33 mouse cellular contexts compared by ENCODE assay signal in genomic region chr3:122490574-122490973, GRCm38 (mm10).
DNase-seq lines count a peak whose midpoint lies in the region; ATAC-seq and TF ChIP-seq lines count a peak whose summit lies in the region.
"Had no signal": no experiment of that assay in that cellular context is flagged by ENCODE, and none has a peak within 500 bp of the region (broad histone marks: within the 10 kb centered on the region; RNA-seq: fewer than 3 reads in every experiment).

No protein-coding gene starts in this region.

- no peak for TF ChIP-seq POLR2A in cortical plate, adult 2 months (IDR thresholded peaks at IDR 0.05; ENCODE audit: extremely low read depth, insufficient read depth, low read length)

- 56% methylated on average over 6 of the region's 6 CpGs for WGBS in forebrain, postnatal 0 days
- WGBS in forebrain, embryonic 16.5 days: 61% methylated on average over 6 of the region's 6 CpGs

- ATAC-seq in forebrain, postnatal 0 days: peak; percentile 11; the same call in 1 of the 2 replicates
- ATAC-seq in forebrain, embryonic 16.5 days: no peak
- ATAC-seq: forebrain, embryonic 15.5 days; hindbrain, embryonic 16.5 days; Patski had no signal

- intact Hi-C loops in left cerebral cortex, adult 2 months (cut with DNase I): loop anchor here (2.0 kb wide), 1 partner anchor 16 kb away; no protein-coding TSS in a partner anchor
- intact Hi-C loops in left cerebral cortex, postnatal 4 days (cut with DNase I): no loop called here

- H3K9me3 ChIP-seq in forebrain, postnatal 0 days (ENCODE audit: low read length): no peaks in the 10 kb centered on the region
- H3K9me3 ChIP-seq in forebrain, embryonic 16.5 days (ENCODE audit: control insufficient read depth, low read length): no peaks in the 10 kb centered on the region
- H3K9me3 ChIP-seq: embryonic facial prominence, embryonic 10.5 days; embryonic facial prominence, embryonic 13.5 days; forebrain, embryonic 12.5 days; forebrain, embryonic 15.5 days; G1E; heart, embryonic 12.5 days; heart, embryonic 15.5 days; hindbrain, embryonic 10.5 days; hindbrain, embryonic 13.5 days had no signal

- H3K36me3 ChIP-seq in forebrain, postnatal 0 days (ENCODE audit: insufficient read depth): no peaks in the 10 kb centered on the region
- no peaks in the 10 kb centered on the region for H3K36me3 ChIP-seq in forebrain, embryonic 16.5 days (ENCODE audit: control insufficient read depth, insufficient read depth)
- H3K36me3 ChIP-seq: embryonic facial prominence, embryonic 10.5 days; embryonic facial prominence, embryonic 13.5 days; forebrain, embryonic 12.5 days; forebrain, embryonic 15.5 days; G1E; heart, embryonic 12.5 days; heart, embryonic 15.5 days; hindbrain, embryonic 10.5 days; hindbrain, embryonic 13.5 days had no signal

- H3K27me3 ChIP-seq in forebrain, postnatal 0 days (ENCODE audit: insufficient read depth, low read length): no peaks in the 10 kb centered on the region
- no peaks in the 10 kb centered on the region for H3K27me3 ChIP-seq in forebrain, embryonic 16.5 days (replicated peaks; ENCODE audit: control insufficient read depth, insufficient read depth, low read length)
- H3K27me3 ChIP-seq: CH12.LX; forebrain, embryonic 12.5 days; forebrain, embryonic 15.5 days; hindbrain, embryonic 13.5 days; Patski had no signal

- no peak for DNase-seq in forebrain, postnatal 0 days
- peak in 1 of 2 experiments; percentile 54 for DNase-seq in left cerebral cortex, adult 2 months (ENCODE audit: extremely low spot score in 1 of 2, low spot score in 2 of 2)
- no peak for DNase-seq in left cerebral cortex, postnatal 4 days
- DNase-seq in right cerebral cortex, adult 18-20 months: peak; percentile 68
- no peak for DNase-seq in right cerebral cortex, postnatal 14 days
- no peak for DNase-seq in layer of hippocampus, adult 18-20 months (ENCODE audit: low spot score in 2 of 2)
- DNase-seq: adrenal gland, postnatal 10 days; adrenal gland, postnatal 36 days; B cell, adult 2 months; cerebellum, adult 11 months; cerebellum, adult 2 months; cerebellum, adult 9-11 months; cerebellum, postnatal 25 days; embryo, embryonic 11 days; gastrocnemius, postnatal 25 days; heart, adult 18-20 months; heart, postnatal 10 days; heart, postnatal 36 days had no signal

- H3K27ac ChIP-seq in forebrain, postnatal 0 days (ENCODE audit: low read depth, low read length): no peak overlapping the region
- no peak overlapping the region for H3K27ac ChIP-seq in forebrain, embryonic 16.5 days (ENCODE audit: low read length)
- H3K27ac ChIP-seq in left cerebral cortex, adult 2 months: peak overlapping the region; percentile 87
- H3K27ac ChIP-seq in cortical plate, adult 2 months (ENCODE audit: insufficient read depth, low read length): peak overlapping the region; percentile 75
- H3K27ac ChIP-seq: embryonic facial prominence, embryonic 10.5 days; embryonic facial prominence, embryonic 13.5 days; forebrain, embryonic 12.5 days; forebrain, embryonic 15.5 days; heart, embryonic 15.5 days; hindbrain, embryonic 10.5 days; hindbrain, embryonic 13.5 days had no signal

- H3K4me2 ChIP-seq in forebrain, postnatal 0 days (ENCODE audit: low read depth): no peak overlapping the region
- H3K4me2 ChIP-seq in forebrain, embryonic 16.5 days (ENCODE audit: low read length): no peak overlapping the region
- H3K4me2 ChIP-seq: embryonic facial prominence, embryonic 13.5 days; forebrain, embryonic 12.5 days; forebrain, embryonic 15.5 days; heart, embryonic 12.5 days; heart, embryonic 15.5 days; hindbrain, embryonic 13.5 days had no signal

- TF ChIP-seq CTCF in forebrain, postnatal 0 days (IDR thresholded peaks at IDR 0.05; ENCODE audit: low read depth): no peak
- TF ChIP-seq CTCF in left cerebral cortex, adult 2 months (IDR thresholded peaks at IDR 0.05): no peak
- no peak for TF ChIP-seq CTCF in cortical plate, adult 2 months (IDR thresholded peaks at IDR 0.05; ENCODE audit: extremely low read depth, insufficient read depth, low read length)

- H3K4me3 ChIP-seq in forebrain, postnatal 0 days (ENCODE audit: low read depth, low read length): no peak overlapping the region
- no peak overlapping the region for H3K4me3 ChIP-seq in forebrain, embryonic 16.5 days (replicated peaks; ENCODE audit: low read length)
- H3K4me3 ChIP-seq in left cerebral cortex, adult 2 months: no peak overlapping the region
- H3K4me3 ChIP-seq in cortical plate, adult 2 months (ENCODE audit: insufficient read depth, low read length): no peak overlapping the region
- H3K4me3 ChIP-seq: embryonic facial prominence, embryonic 10.5 days; embryonic facial prominence, embryonic 13.5 days; erythroblast, embryonic 14.5 days; forebrain, embryonic 12.5 days; forebrain, embryonic 15.5 days; heart, embryonic 12.5 days; heart, embryonic 15.5 days; hindbrain, embryonic 10.5 days; hindbrain, embryonic 13.5 days had no signal

- peaks cover 2% of the 10 kb centered on the region; the same call in 1 of the 2 replicates for H3K4me1 ChIP-seq in forebrain, postnatal 0 days (ENCODE audit: insufficient read depth)
- H3K4me1 ChIP-seq in forebrain, embryonic 16.5 days (replicated peaks; ENCODE audit: control insufficient read depth, insufficient read depth, low read length): peaks cover 20% of the 10 kb centered on the region
- H3K4me1 ChIP-seq in cortical plate, adult 2 months (ENCODE audit: control insufficient read depth, insufficient read depth, low read length): peaks cover 16% of the 10 kb centered on the region; the same call in 1 of the 2 replicates

- no peak overlapping the region for H3K9ac ChIP-seq in forebrain, postnatal 0 days
- H3K9ac ChIP-seq in forebrain, embryonic 16.5 days (replicated peaks; ENCODE audit: low read depth, low read length): no peak overlapping the region
- H3K9ac ChIP-seq: embryonic facial prominence, embryonic 13.5 days; forebrain, embryonic 12.5 days; forebrain, embryonic 15.5 days; heart, embryonic 12.5 days; heart, embryonic 15.5 days; hindbrain, embryonic 13.5 days had no signal

Comparison
In these comparisons a context has a peak if more than half of its experiments do, and no peak if none do; other contexts are left out.
1. H3K27ac ChIP-seq: peak in left cerebral cortex, adult 2 months (single experiment) and cortical plate, adult 2 months (single experiment); none in forebrain, postnatal 0 days (single experiment) and forebrain, embryonic 16.5 days (single experiment).